Mouse (Mus musculus) cerebellum, adult 9-11 months (tissue): Measurements from ENCODE around the gene Chmp4b.

Experiments used
- DNase-seq: peaks from one replicate; pipeline ENCODE4 v3.0.0; 2022

Chmp4b gene

DNA sequence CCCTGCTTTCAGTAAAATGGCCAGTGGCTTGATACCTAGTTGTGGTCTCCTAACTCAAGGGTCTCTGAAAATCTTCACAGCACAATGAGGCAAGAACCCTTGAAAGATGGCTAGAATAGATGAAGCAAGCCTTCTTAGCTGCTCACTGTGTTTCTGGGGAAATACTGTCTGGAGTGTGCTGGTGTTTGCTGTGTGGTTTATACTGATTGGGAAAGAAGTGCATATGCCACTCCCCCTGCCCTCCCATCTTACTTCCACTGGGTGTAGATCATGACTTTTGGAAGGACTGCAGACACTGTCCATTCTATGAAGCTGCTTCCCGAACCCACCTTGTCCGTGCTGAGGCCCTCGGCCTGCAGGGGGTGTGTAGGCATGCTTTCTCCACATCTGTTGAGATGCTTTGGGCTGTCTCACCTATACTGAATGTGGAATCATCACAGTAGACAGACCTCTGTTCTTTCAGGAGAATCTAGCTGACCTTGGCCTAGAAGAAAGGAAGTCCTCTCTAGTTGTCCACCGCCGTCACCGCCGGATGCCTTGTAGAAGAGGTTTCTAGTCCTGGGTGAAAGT, 33.5 kb downstream of the Chmp4b start:
- peak; percentile 20 for DNase-seq

- DNase-seq = peak; percentile 9
These were observed 34.3 kb downstream of the Chmp4b start for GRCm38 (mm10) chr2:154685772-154686171.

GRCm38 (mm10) chr2:154686819-154687218, 35.3 kb downstream of the Chmp4b start:
- DNase-seq = no peak

- peak; percentile 54 for DNase-seq
These were observed 37.9 kb downstream of the Chmp4b start for GRCm38 (mm10) chr2:154689391-154689790.

GRCm38 (mm10) chr2:154690959-154691358, 39.5 kb downstream of the Chmp4b start:
- peak; percentile 78 for DNase-seq

DNA sequence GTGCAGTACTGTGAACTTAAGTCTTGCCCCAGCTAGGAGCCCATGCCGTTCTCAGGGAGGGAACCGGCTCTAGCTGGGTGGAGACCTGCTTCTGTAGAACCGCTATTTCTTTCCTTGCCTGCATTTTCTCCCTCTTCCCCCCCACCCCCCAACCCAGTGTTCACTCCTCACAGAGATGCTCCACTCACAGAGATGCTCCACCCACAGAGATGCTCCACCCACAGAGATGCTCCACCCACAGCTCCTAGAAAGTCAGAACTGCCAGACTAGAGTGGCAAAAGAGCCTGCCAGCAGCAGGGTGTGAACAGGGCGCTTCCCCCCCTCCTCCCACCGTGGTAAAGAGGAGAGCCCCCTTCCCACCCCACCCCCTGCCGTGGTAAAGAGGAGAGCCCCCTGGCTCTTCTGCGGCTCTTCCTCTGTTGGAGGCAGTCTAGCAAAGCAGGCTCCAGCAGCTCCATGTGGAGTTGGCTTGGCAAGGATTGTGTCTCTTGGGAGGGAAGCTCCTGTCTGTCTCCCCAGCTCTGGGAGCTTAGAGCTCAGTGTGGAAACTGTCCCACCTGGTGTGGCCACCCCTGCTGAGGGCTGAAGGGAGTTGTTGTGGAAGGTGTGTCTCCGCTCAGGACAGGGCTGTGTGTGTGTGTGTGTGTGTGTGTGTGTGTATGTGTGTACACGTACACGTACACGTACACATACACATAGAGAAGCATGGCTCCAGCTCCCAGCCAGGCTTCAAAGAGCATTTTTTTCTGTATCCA, 41.9 kb downstream of the Chmp4b start:
- DNase-seq = no peak

DNA sequence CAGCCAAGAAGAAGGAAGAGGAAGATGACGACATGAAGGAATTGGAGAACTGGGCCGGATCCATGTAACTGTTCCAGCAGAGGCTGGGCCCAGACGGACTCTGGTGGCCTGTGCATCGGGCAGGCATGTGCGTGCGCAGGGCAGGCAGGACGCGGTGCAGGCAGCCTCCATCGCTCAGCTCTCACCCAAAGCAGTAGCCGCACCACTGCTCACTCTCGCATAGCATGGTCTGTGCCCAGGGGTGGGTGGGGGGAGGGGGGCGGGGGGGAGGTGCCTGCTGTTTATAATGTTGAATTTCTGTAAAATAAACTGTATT, 42.4 kb downstream of the Chmp4b start:
- peak; percentile 49 for DNase-seq

DNA sequence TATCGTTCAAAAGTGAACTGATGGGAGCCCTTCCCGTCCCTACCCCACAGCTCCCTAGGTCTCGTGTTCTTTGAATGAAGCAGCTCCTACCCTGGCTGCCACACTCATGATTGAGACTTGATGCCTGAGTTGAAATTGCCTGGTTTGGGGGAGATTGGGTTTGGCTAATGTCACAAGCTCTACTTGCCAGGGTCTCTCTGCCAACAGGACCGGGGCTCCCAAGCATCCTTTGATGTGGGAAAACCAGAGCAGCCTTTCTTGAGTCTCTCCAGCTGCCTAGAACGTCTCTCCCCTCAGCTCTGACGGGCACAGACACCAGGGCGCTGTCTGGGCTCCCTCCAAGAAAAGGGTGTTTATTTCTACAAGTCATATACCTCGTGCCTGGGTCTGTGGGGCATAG, 44.2 kb downstream of the Chmp4b start:
- DNase-seq = no peak

GRCm38 (mm10) chr2:154696660-154697059, 45.2 kb downstream of the Chmp4b start:
- DNase-seq = no peak

DNA sequence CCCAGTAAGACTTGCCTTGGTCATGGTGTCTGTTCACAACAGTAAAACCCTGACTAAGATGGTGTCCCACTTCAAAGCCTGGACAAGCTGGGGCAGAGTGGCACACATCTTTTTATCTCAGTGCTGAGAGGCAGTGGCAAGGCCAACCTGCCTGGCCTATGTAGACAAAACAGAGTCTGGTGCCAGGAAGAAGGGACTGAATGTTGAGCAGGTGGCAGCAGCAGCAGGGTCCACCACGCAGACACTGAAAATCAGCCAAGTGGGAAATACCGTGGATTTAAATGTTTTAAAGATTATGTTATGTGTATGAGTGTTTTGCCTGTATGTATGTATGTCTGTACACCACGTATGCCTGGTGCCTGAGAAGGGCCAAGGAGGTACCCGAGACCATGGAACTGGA, 47.9 kb downstream of the Chmp4b start:
- DNase-seq = no peak

- no peak for DNase-seq
These were observed 48.7 kb downstream of the Chmp4b start for GRCm38 (mm10) chr2:154700177-154700576.

DNA sequence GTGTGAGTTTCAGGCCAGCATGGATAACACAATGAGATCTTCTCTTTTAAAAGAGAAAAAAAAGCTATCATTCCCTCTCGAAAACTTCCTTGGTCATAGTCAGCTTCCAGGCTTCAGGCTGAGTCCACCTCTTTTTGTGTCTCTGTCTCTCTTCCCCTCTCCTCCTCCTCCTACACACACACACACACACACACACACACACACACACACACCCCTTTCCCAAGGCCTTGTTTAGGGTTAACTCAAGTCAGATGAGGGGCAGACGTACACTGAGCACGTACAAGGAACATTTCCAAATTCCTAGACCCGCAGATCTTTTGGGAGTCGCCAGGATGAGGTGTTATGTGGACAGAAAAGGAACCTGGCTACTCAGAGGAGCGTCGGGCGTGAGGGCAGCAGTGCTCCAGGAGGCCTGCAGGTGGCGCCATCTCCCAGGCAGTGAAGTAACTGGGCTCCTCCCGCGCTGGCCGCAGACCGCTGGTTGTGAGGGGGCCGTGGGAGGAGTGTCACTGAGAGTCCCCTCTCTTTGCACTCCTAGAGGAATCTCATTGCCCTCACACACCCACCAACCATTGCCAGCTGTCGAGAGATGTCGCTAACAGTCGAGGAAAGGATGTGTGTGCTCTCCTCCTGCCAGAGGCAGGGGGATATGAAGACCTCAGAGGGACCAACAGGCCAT, 51.3 kb downstream of the Chmp4b start:
- DNase-seq = peak; percentile 63

GRCm38 (mm10) chr2:154706526-154707280, 55.2 kb downstream of the Chmp4b start:
- peak; percentile 78 for DNase-seq

GRCm38 (mm10) chr2:154707284-154707683, 55.8 kb downstream of the Chmp4b start:
- no peak for DNase-seq

- peak; percentile 49 for DNase-seq
These were observed 56.4 kb downstream of the Chmp4b start for GRCm38 (mm10) chr2:154707830-154708385.

DNA sequence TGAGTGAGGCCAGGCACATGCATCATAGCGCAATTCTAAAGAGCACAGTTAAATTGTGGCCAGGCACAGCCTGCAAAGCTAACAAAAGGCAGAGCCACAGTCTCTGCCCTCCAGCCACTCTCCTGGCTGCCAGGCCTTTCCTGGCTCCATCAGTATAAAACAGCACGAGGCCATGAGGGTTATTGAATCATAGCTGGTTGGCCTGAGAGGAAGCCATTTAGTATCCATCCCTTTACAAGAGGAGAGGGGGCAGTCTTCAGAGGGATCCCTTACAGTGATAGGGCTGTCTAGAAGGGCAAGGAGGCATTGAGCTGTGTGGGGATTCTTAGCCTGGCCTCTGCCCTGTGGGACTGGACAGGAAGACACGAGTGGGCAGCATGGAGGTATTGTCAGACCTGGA, 60.2 kb downstream of the Chmp4b start:
- peak; percentile 82 for DNase-seq

DNA sequence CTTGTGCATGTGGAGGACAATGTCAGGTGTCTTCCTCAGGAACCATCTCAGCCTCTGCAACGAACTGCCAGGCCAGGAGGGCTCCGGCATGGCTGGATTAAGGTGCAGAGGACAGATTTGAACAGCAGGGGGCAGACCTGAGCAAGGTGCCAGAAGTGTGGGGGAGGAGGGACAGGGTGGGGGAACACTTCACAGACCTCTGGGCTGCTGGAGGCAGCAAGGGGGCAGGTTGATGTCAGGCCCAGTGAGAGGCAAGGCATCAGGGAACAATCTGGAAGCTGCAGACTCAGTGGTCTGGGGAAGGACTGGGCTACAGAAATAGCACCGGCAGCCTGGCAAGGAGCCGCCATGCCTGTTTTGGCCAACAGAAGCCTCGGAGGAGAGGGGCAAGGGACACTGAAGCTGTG, 60.8 kb downstream of the Chmp4b start:
- DNase-seq = peak; percentile 68

- DNase-seq = no peak
These were observed 61.6 kb downstream of the Chmp4b start for GRCm38 (mm10) chr2:154713083-154713482.

GRCm38 (mm10) chr2:154713964-154714363, 62.5 kb downstream of the Chmp4b start:
- DNase-seq = no peak

DNA sequence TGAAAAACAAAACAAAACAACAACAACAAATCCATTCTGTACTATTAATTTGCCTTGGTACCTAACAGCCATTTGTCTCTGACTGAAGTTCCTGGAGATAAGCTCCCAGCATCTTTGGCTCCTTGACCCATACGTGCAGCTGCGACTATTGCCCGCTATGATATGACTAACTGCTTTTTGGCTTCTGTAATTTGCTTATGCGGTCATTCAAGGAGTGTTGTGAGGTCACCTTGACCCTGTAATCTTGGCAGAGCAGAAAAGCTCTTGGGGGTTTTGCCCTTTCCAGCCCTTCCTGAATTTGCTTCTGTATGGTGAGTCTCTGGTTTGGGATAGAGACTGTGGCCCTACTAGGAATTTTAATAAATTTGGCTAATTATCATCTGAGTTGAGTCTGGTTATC, 65.1 kb downstream of the Chmp4b start:
- no peak for DNase-seq

DNA sequence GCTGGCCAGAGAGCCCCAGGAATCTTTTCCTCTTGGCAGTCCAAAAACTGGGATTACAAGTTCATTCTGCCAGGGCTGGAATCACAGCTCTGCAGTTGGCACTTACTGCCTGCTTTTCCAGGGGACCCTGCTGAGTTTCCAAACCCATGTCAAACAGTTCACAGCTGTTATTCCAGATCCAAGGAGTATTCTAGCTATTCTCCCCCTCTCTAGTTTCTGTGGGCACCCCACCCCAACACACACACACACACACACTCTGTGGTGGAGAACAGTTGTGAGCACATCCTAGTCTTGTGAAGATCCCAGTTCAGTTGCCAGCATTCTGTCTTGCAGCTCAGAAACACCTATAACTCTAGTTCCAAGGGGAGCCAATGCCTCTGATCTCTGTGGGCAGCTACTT, 65.6 kb downstream of the Chmp4b start:
- DNase-seq = peak; percentile 80

GRCm38 (mm10) chr2:154718855-154719556, 67.5 kb downstream of the Chmp4b start:
- DNase-seq = no peak

DNA sequence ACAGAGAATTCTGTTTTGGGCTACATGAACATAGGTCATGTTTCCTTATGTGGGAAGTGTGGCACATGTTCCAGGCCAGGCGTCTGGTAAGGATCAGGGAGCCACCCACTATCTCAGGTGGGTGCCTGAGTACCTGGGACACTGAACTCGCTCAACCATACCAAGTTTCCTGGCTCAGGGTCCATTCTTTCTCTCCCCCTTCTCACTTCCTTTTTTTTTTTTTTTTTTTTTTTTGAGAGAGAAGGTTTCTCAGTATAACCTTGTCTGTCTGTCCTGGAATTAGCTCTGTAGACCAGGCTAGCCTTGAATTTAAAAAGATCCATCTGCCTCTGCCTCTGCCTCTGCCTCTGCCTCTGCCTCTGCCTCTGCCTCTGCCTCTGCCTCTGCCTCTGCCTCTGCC, 68.8 kb downstream of the Chmp4b start:
- no peak for DNase-seq
